Mouse (Mus musculus) thymus, adult 2 months (tissue): ENCODE measurements around the gene Cyp11a1.

Experiments
- CTCF ChIP-seq: fragments of 200-500 bp; IDR thresholded peaks from 2 replicates; pipeline ENCODE4 v1.5.1; 2012; ENCODE audit warnings: mild to moderate bottlenecking, control low read depth, low read length, moderate library complexity, borderline replicate concordance; ENCODE audit not compliant: control insufficient read depth, poor library complexity, insufficient read depth; ENCODE audit errors: extremely low read depth
- POLR2A ChIP-seq: fragments of 200-500 bp; IDR thresholded peaks from 2 replicates; pipeline ENCODE4 v1.6.1; 2012; ENCODE audit warnings: mild to moderate bottlenecking, low read length, control low read depth, moderate library complexity; ENCODE audit not compliant: control insufficient read depth, poor library complexity, insufficient read depth; ENCODE audit errors: extremely low read depth

DNA sequence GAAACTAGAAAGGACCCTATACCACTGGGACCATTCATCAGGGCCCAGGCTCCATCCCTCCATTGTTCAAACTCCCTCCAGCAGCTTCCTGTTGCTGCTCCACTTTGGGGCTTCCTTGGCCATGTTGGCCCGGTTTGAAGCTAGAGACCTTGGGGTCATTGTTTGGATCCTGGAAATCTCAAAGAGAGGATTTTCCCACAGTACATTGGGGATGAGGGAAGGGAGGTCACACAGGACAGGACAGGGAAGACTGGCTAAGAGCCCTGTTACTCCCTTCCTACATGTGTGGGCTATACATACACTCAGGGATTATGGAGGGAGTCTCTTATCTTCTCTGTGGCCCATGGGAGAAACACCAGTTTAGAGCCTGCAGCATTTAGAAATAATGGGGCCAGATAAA is 47.6 kb upstream of the Cyp11a1 start:
- no peak for TF ChIP-seq CTCF
- TF ChIP-seq POLR2A, result no peak
